Mouse (Mus musculus) stomach, embryonic 16.5 days (tissue): ENCODE measurements around the gene P2ry14. TPM values are rescaled to one million over a fixed set of nuclear protein-coding genes. Genes with fewer than 3 reads are reported as not detected.
"Not testable (repeated sequence)": the region's sequence is repeated elsewhere in the genome, so short reads cannot be mapped to it uniquely, and the experiment has no call there.

Experiments used
- ATAC-seq: fragments of 200-750 bp; cut with Nextera tagmentation; 2 replicates; pipeline ENCODE4 v1.8.0; 2017; ENCODE audit warnings: moderate number of reproducible peaks, moderate TSS enrichment; ENCODE audit not compliant: insufficient read depth, low FRiP score
- H3K27ac ChIP-seq: fragments of 300-500 bp; sonication (generic); 2 replicates; pipeline ENCODE4 v1.5.1; 2014; ENCODE audit warnings: low read length
- H3K27me3 ChIP-seq: fragments of 300-500 bp; sonication (generic); 2 replicates; pipeline ENCODE4 v1.6.1; 2014; ENCODE audit warnings: low read length, control low read depth, mixed read lengths; ENCODE audit not compliant: control insufficient read depth, insufficient read depth
- H3K36me3 ChIP-seq: fragments of 300-500 bp; sonication (generic); 2 replicates; pipeline ENCODE4 v1.6.1; 2014; ENCODE audit warnings: low read length; ENCODE audit not compliant: control insufficient read depth, insufficient read depth
- H3K4me1 ChIP-seq: fragments of 300-500 bp; sonication (generic); 2 replicates; pipeline ENCODE4 v1.6.1; 2014; ENCODE audit warnings: low read length, control low read depth, mixed read lengths; ENCODE audit not compliant: control insufficient read depth, insufficient read depth
- H3K4me2 ChIP-seq: fragments of 300-500 bp; sonication (generic); 2 replicates; pipeline ENCODE4 v1.6.1; 2014; ENCODE audit warnings: low read depth, low read length, mixed read lengths
- H3K4me3 ChIP-seq: fragments of 300-500 bp; sonication (generic); replicated peaks from 2 replicates; pipeline ENCODE4 v1.5.1; 2014; ENCODE audit warnings: mild to moderate bottlenecking, low read length
- H3K9ac ChIP-seq: fragments of 300-500 bp; sonication (generic); 2 replicates; pipeline ENCODE4 v1.6.1; 2014; ENCODE audit warnings: low read length
- H3K9me3 ChIP-seq: fragments of 300-500 bp; sonication (generic); replicated peaks from 2 replicates; pipeline ENCODE4 v1.6.1; 2016; ENCODE audit warnings: low read length, control low read depth; ENCODE audit not compliant: control insufficient read depth
- WGBS: fragments of 180-500 bp; shearing (Covaris S2); extraction: QIAGEN DNeasy Blood & Tissue Kit; methylation state at CpG from one replicate; pipeline ENCODE4 v1.1.7; 2014; 5-methylcytosine and 5-hydroxymethylcytosine counted together
- polyA plus RNA-seq: library from polyadenylated mRNA; unstranded; fragments of >200 nt; fragmentation: Nextera tagmentation; extraction: Ambion mirVana; gene quantifications from 2 replicates; pipeline ENCODE4 v1.2.1, GENCODE M21; 2015

The P2ry14 gene
- polyA plus RNA-seq, 1 experiment from 2014 or later, result 6.3 TPM

DNA sequence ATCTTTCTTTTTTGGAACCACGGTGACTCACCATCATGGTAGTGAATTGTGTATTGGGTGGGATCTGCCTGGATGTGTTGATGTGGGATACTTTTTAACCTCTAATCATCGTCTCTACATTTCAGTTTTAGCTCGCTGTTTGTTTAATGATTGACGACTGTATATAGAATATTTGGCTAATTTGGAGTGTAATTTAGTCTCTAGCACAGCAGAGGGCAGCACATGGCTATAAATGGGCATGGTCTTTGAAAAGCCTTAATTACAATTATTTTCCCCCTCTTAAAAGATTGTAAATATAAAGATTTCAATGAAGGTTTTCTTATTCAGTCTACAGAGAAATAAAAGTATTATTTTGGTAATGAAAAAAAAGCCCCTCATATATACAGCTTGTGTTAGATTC is 76.1 kb downstream of the P2ry14 start:
- no peak overlapping the region for H3K4me3 ChIP-seq
- no peak overlapping the region for H3K4me2 ChIP-seq
- no peaks in the 10 kb centered on the region for H3K27me3 ChIP-seq
- no peak overlapping the region for H3K27ac ChIP-seq
- 36% methylated on average over 4 of the region's 4 CpGs for WGBS
- no peak for ATAC-seq
- H3K4me1 ChIP-seq, result no peaks in the 10 kb centered on the region
- no peaks in the 10 kb centered on the region for H3K9me3 ChIP-seq
- H3K9ac ChIP-seq, result no peak overlapping the region
- no peaks in the 10 kb centered on the region for H3K36me3 ChIP-seq

DNA sequence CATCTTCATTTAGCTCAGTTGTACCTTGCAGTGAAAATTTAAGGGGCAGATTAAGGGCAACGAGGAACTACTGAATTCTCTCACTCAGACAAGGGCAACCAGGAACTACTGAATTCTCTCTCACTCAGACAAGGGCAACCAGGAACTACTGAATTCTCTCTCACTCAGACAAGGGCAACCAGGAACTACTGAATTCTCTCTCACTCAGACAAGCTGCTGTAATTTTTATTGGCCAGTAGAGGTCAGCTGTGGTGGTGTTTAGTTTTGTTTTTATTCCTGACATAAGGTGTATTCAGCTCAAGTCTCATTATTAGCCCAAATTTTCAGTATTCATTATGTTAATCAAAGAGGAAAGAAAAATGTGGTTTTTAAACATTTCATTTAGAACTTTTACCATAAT is 84.3 kb downstream of the P2ry14 start:
- not testable (repeated sequence) for H3K4me2 ChIP-seq, H3K4me3 ChIP-seq, H3K9me3 ChIP-seq, H3K27me3 ChIP-seq, ATAC-seq, H3K9ac ChIP-seq, H3K4me1 ChIP-seq, H3K27ac ChIP-seq, H3K36me3 ChIP-seq
- 78% methylated on average over 1 of the region's 1 CpGs for WGBS

- H3K27ac ChIP-seq, result no peak overlapping the region
- no peak overlapping the region for H3K9ac ChIP-seq
- no peaks in the 10 kb centered on the region for H3K9me3 ChIP-seq
- H3K4me2 ChIP-seq, result no peak overlapping the region
- no peak for ATAC-seq
- no peak overlapping the region for H3K4me3 ChIP-seq
- H3K4me1 ChIP-seq, result no peaks in the 10 kb centered on the region
- H3K36me3 ChIP-seq, result no peaks in the 10 kb centered on the region
- no peaks in the 10 kb centered on the region for H3K27me3 ChIP-seq
- WGBS, result 71% methylated on average over 8 of the region's 8 CpGs
These were observed 86.7 kb downstream of the P2ry14 start for GRCm38 (mm10) chr3:59066558-59067294.

- no peak overlapping the region for H3K4me3 ChIP-seq
- H3K36me3 ChIP-seq, result no peaks in the 10 kb centered on the region
- no peak overlapping the region for H3K27ac ChIP-seq
- H3K9ac ChIP-seq, result no peak overlapping the region
- no peaks in the 10 kb centered on the region for H3K27me3 ChIP-seq
- H3K4me1 ChIP-seq, result no peaks in the 10 kb centered on the region
- H3K9me3 ChIP-seq, result no peaks in the 10 kb centered on the region
- WGBS, result 84% methylated on average over 3 of the region's 3 CpGs
- H3K4me2 ChIP-seq, result no peak overlapping the region
- no peak for ATAC-seq
These were observed 87.5 kb downstream of the P2ry14 start for GRCm38 (mm10) chr3:59065937-59066336.

Other genes with a start within 250 kb of the P2ry14 start
- 1.2 and 1.4 TPM in 2 replicates for gene Med12l, start 147.8 kb downstream of the P2ry14 start, polyA plus RNA-seq
- gene Gpr171, start 51.8 kb downstream of the P2ry14 start, polyA plus RNA-seq, result 0.81 and 1.0 TPM in 2 replicates
- gene Gpr87, start 41.5 kb upstream of the P2ry14 start, polyA plus RNA-seq, result 18.6 and 33.6 TPM in 2 replicates
- gene P2ry13, start 57.3 kb upstream of the P2ry14 start, polyA plus RNA-seq, result 1.9 and 2.4 TPM in 2 replicates
- gene P2ry12, start 109.3 kb upstream of the P2ry14 start, polyA plus RNA-seq, result 2.6 and 3.1 TPM in 2 replicates
- gene Igsf10, start 190.8 kb upstream of the P2ry14 start, polyA plus RNA-seq, result 10.3 and 10.8 TPM in 2 replicates